Mouse (Mus musculus) kidney, embryonic 15.5 days (tissue): ENCODE data around the gene Smyd3. TPM values are rescaled to one million over a fixed set of nuclear protein-coding genes. Genes with fewer than 3 reads are reported as not detected.
A peak's percentile ranks its signal among the peaks of the same experiment; 100 is the strongest.

Experiments
- ATAC-seq: fragments of 200-750 bp; cut with Nextera tagmentation; replicated peaks from 2 replicates; pipeline ENCODE4 v1.8.0; 2017; ENCODE audit warnings: moderate TSS enrichment; ENCODE audit not compliant: low FRiP score
- H3K27ac ChIP-seq: fragments of 300-500 bp; sonication (generic); 2 replicates; pipeline ENCODE4 v1.5.1; 2015; ENCODE audit warnings: mild to moderate bottlenecking, inconsistent platforms
- H3K27me3 ChIP-seq: fragments of 300-500 bp; sonication (generic); 2 replicates; pipeline ENCODE4 v1.6.1; 2015; ENCODE audit warnings: inconsistent platforms
- H3K36me3 ChIP-seq: fragments of 300-500 bp; sonication (generic); 2 replicates; pipeline ENCODE4 v1.6.1; 2015; ENCODE audit warnings: inconsistent platforms
- H3K4me1 ChIP-seq: fragments of 300-500 bp; sonication (generic); 2 replicates; pipeline ENCODE4 v1.6.1; 2015; ENCODE audit warnings: inconsistent platforms
- H3K4me2 ChIP-seq: fragments of 300-500 bp; sonication (generic); 2 replicates; pipeline ENCODE4 v1.6.1; 2015; ENCODE audit warnings: moderate library complexity, mild to moderate bottlenecking, inconsistent platforms
- H3K4me3 ChIP-seq: fragments of 300-500 bp; sonication (generic); replicated peaks from 2 replicates; pipeline ENCODE4 v1.5.1; 2015; ENCODE audit warnings: mild to moderate bottlenecking, inconsistent platforms
- H3K9ac ChIP-seq: fragments of 300-500 bp; sonication (generic); 2 replicates; pipeline ENCODE4 v1.6.1; 2015; ENCODE audit warnings: mild to moderate bottlenecking, inconsistent platforms
- H3K9me3 ChIP-seq: fragments of 300-500 bp; sonication (generic); replicated peaks from 2 replicates; pipeline ENCODE4 v1.6.1; 2016; ENCODE audit warnings: inconsistent platforms
- WGBS: fragments of 180-500 bp; shearing (Covaris S2); methylation state at CpG from one replicate; pipeline ENCODE4 v1.1.7; 2015; ENCODE audit warnings: mixed read lengths; 5-methylcytosine and 5-hydroxymethylcytosine counted together
- polyA plus RNA-seq: library from polyadenylated mRNA; unstranded; fragments of >200 nt; fragmentation: Nextera tagmentation; extraction: Ambion mirVana; gene quantifications from 2 replicates; pipeline ENCODE4 v1.2.1, GENCODE M21; 2015

Gene Smyd3
- polyA plus RNA-seq, 1 experiment from 2014 or later: 21.8 TPM

- Histone ChIP-seq H3K4me3 (no peak overlapping the region), H3K9me3 (no peaks in the 10 kb centered on the region), H3K4me2 (no peak overlapping the region), H3K4me1 (no peaks in the 10 kb centered on the region), H3K36me3 (no peaks in the 10 kb centered on the region), H3K27me3 (no peaks in the 10 kb centered on the region), H3K27ac (no peak overlapping the region), H3K9ac (no peak overlapping the region)
- WGBS: 74% methylated on average over 5 of the region's 5 CpGs
- ATAC-seq: no peak
Measured at GRCm38 (mm10) chr1:179400835-179401234, 117.0 kb downstream of the Smyd3 start.

- WGBS: 86% methylated on average over 4 of the region's 4 CpGs
- Histone ChIP-seq H3K4me2 (no peak overlapping the region), H3K27ac (no peak overlapping the region), H3K9me3 (no peaks in the 10 kb centered on the region), H3K9ac (no peak overlapping the region), H3K4me1 (no peaks in the 10 kb centered on the region), H3K36me3 (no peaks in the 10 kb centered on the region), H3K4me3 (no peak overlapping the region), H3K27me3 (no peaks in the 10 kb centered on the region)
- no peak for ATAC-seq
Measured at GRCm38 (mm10) chr1:179398639-179399038, 119.2 kb downstream of the Smyd3 start.

GRCm38 (mm10) chr1:179386237-179386975 lies 131.4 kb downstream of the Smyd3 start:
- WGBS: 39% methylated on average over 15 of the region's 15 CpGs
- peak; percentile 71; the same call in 1 of the 2 replicates for ATAC-seq
- no peaks in the 10 kb centered on the region for H3K27me3 ChIP-seq
- H3K9me3 ChIP-seq: no peaks in the 10 kb centered on the region
- no peak overlapping the region for H3K27ac ChIP-seq
- no peak overlapping the region for H3K4me3 ChIP-seq
- no peak overlapping the region for H3K9ac ChIP-seq
- no peaks in the 10 kb centered on the region for H3K36me3 ChIP-seq
- no peak overlapping the region for H3K4me2 ChIP-seq
- H3K4me1 ChIP-seq: peaks cover 11% of the 10 kb centered on the region

- H3K4me3 ChIP-seq: no peak overlapping the region
- peaks cover 11% of the 10 kb centered on the region for H3K4me1 ChIP-seq
- H3K4me2 ChIP-seq: no peak overlapping the region
- no peaks in the 10 kb centered on the region for H3K27me3 ChIP-seq
- no peaks in the 10 kb centered on the region for H3K36me3 ChIP-seq
- no peak overlapping the region for H3K9ac ChIP-seq
- 92% methylated on average over 7 of the region's 7 CpGs for WGBS
- H3K9me3 ChIP-seq: no peaks in the 10 kb centered on the region
- no peak overlapping the region for H3K27ac ChIP-seq
- no peak for ATAC-seq
Measured at GRCm38 (mm10) chr1:179385691-179386090, 132.2 kb downstream of the Smyd3 start.

- H3K36me3 ChIP-seq: no peaks in the 10 kb centered on the region
- no peaks in the 10 kb centered on the region for H3K9me3 ChIP-seq
- H3K27me3 ChIP-seq: no peaks in the 10 kb centered on the region
- no peak overlapping the region for H3K9ac ChIP-seq
- no peak for ATAC-seq
- H3K4me3 ChIP-seq: no peak overlapping the region
- H3K4me1 ChIP-seq: peaks cover 11% of the 10 kb centered on the region
- no peak overlapping the region for H3K27ac ChIP-seq
- 81% methylated on average over 2 of the region's 2 CpGs for WGBS
- no peak overlapping the region for H3K4me2 ChIP-seq
Measured at GRCm38 (mm10) chr1:179384296-179384695, 133.5 kb downstream of the Smyd3 start.

- no peak overlapping the region for H3K4me3 ChIP-seq
- peaks cover 4% of the 10 kb centered on the region; the same call in 1 of the 2 replicates for H3K4me1 ChIP-seq
- no peaks in the 10 kb centered on the region for H3K36me3 ChIP-seq
- H3K9ac ChIP-seq: no peak overlapping the region
- H3K27me3 ChIP-seq: no peaks in the 10 kb centered on the region
- no peak overlapping the region for H3K27ac ChIP-seq
- ATAC-seq: no peak
- H3K4me2 ChIP-seq: no peak overlapping the region
- WGBS: 90% methylated on average over 4 of the region's 4 CpGs
- no peaks in the 10 kb centered on the region for H3K9me3 ChIP-seq
Measured at GRCm38 (mm10) chr1:179378102-179378501, 139.7 kb downstream of the Smyd3 start.

GRCm38 (mm10) chr1:179374987-179375386 lies 142.9 kb downstream of the Smyd3 start:
- Histone ChIP-seq H3K9ac (no peak overlapping the region), H3K4me3 (no peak overlapping the region), H3K27me3 (no peaks in the 10 kb centered on the region), H3K4me2 (no peak overlapping the region), H3K9me3 (no peaks in the 10 kb centered on the region), H3K36me3 (no peaks in the 10 kb centered on the region), H3K27ac (no peak overlapping the region), H3K4me1 (no peaks in the 10 kb centered on the region)
- ATAC-seq: no peak
- WGBS: 87% methylated on average over 4 of the region's 4 CpGs

- H3K9ac ChIP-seq: no peak overlapping the region
- WGBS: 96% methylated on average over 11 of the region's 11 CpGs
Measured at GRCm38 (mm10) chr1:179373911-179374310, 143.9 kb downstream of the Smyd3 start.

GRCm38 (mm10) chr1:179371191-179371590 lies 146.7 kb downstream of the Smyd3 start:
- Histone ChIP-seq H3K27me3 (no peaks in the 10 kb centered on the region), H3K4me2 (no peak overlapping the region)
- WGBS: 70% methylated on average over 3 of the region's 3 CpGs

More at GRCm38 (mm10) chr1:179373911-179374310, 143.9 kb downstream of the Smyd3 start:
- Histone ChIP-seq H3K27me3 (no peaks in the 10 kb centered on the region), H3K9me3 (no peaks in the 10 kb centered on the region), H3K4me3 (no peak overlapping the region), H3K4me1 (no peaks in the 10 kb centered on the region), H3K36me3 (no peaks in the 10 kb centered on the region), H3K4me2 (no peak overlapping the region), H3K27ac (no peak overlapping the region)
- no peak for ATAC-seq

GRCm38 (mm10) chr1:179368426-179369010 lies 149.3 kb downstream of the Smyd3 start:
- no peak overlapping the region for H3K4me2 ChIP-seq
- H3K9ac ChIP-seq: no peak overlapping the region
- ATAC-seq: no peak
- no peak overlapping the region for H3K27ac ChIP-seq
- H3K9me3 ChIP-seq: 0 out of 2 replicates have a peak, but pooled peaks cover 3% of the 10 kb centered on the region
- H3K36me3 ChIP-seq: no peaks in the 10 kb centered on the region
- H3K4me1 ChIP-seq: no peaks in the 10 kb centered on the region
- 87% methylated on average over 3 of the region's 3 CpGs for WGBS
- H3K27me3 ChIP-seq: no peaks in the 10 kb centered on the region
- H3K4me3 ChIP-seq: no peak overlapping the region

More at GRCm38 (mm10) chr1:179371191-179371590, 146.7 kb downstream of the Smyd3 start:
- no peak for ATAC-seq
- no peaks in the 10 kb centered on the region for H3K4me1 ChIP-seq
- 0 out of 2 replicates have a peak, but pooled peaks cover 3% of the 10 kb centered on the region for H3K9me3 ChIP-seq
- no peak overlapping the region for H3K4me3 ChIP-seq
- H3K27ac ChIP-seq: no peak overlapping the region
- H3K36me3 ChIP-seq: no peaks in the 10 kb centered on the region
- H3K9ac ChIP-seq: no peak overlapping the region

GRCm38 (mm10) chr1:179361481-179362466 lies 156.1 kb downstream of the Smyd3 start:
- Histone ChIP-seq H3K4me1 (no peaks in the 10 kb centered on the region), H3K4me2 (no peak overlapping the region), H3K27me3 (no peaks in the 10 kb centered on the region), H3K36me3 (no peaks in the 10 kb centered on the region), H3K4me3 (no peak overlapping the region), H3K9me3 (no peaks in the 10 kb centered on the region), H3K9ac (no peak overlapping the region), H3K27ac (no peak overlapping the region)
- no peak for ATAC-seq
- 66% methylated on average over 8 of the region's 8 CpGs for WGBS

GRCm38 (mm10) chr1:179357111-179357510 lies 160.7 kb downstream of the Smyd3 start:
- Histone ChIP-seq H3K9me3 (no peaks in the 10 kb centered on the region), H3K4me1 (no peaks in the 10 kb centered on the region), H3K9ac (no peak overlapping the region), H3K36me3 (no peaks in the 10 kb centered on the region), H3K4me3 (no peak overlapping the region), H3K4me2 (no peak overlapping the region), H3K27me3 (no peaks in the 10 kb centered on the region), H3K27ac (no peak overlapping the region)
- 84% methylated on average over 2 of the region's 2 CpGs for WGBS
- no peak for ATAC-seq
